In the genomic region with DNA sequence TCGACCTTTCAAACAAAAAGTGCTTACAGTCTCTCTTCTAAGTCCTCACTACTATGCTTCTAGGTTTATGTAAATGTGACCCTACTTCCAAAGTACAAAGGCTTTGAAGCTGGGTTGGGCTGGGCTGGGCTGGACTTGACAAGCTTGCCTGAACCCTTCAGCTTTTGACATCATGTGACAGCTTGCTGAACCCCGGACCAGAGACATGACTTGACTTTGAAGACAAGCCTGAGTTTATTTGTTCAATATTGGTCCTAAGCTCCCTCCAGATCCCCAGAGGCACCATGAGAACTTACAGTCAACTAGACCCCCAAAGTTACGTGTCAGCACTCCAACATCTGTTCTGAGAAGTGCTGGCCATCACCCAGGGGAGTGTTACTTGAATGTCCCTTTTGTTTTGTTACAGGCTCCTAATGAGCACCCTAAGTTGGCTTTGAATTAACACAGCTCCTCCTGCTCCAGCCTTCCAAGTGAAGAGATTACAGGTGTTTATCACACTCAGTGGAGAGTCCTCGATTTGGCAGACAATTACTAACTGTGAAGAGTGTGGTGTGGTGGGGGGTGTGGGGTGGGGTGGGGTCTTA, we compare ENCODE assay signal across 17 mouse cellular contexts.
DNase-seq lines count a peak whose midpoint lies in the region; ATAC-seq lines count a peak whose summit lies in the region.
"Had no signal": no experiment of that assay in that cellular context is flagged by ENCODE, and none has a peak within 500 bp of the region (broad histone marks: within the 10 kb centered on the region; RNA-seq: fewer than 3 reads in every experiment).

No protein-coding gene starts in this region.

- ATAC-seq in lung, embryonic 16.5 days (ENCODE audit: low read depth) = peak; percentile 68
- ATAC-seq in heart, embryonic 12.5 days (ENCODE audit: insufficient number of reproducible peaks, low FRiP score) = no peak
- ATAC-seq: forebrain, embryonic 15.5 days; midbrain, embryonic 16.5 days; Patski had no signal

- peaks cover 15% of the 10 kb centered on the region; the same call in 1 of the 2 replicates for H3K4me1 ChIP-seq in heart, embryonic 10.5 days
- H3K4me1 ChIP-seq in lung, embryonic 16.5 days (replicated peaks; ENCODE audit: control insufficient read depth, insufficient read depth, low read length) = no peaks in the 10 kb centered on the region
- H3K4me1 ChIP-seq in heart, embryonic 12.5 days (replicated peaks) = peaks cover 7% of the 10 kb centered on the region; the same call in 1 of the 2 replicates
- H3K4me1 ChIP-seq: forebrain, embryonic 15.5 days had no signal

- H3K36me3 ChIP-seq in heart, embryonic 10.5 days = no peaks in the 10 kb centered on the region
- no peaks in the 10 kb centered on the region for H3K36me3 ChIP-seq in lung, embryonic 16.5 days (ENCODE audit: control insufficient read depth, insufficient read depth, low read length)
- no peaks in the 10 kb centered on the region for H3K36me3 ChIP-seq in heart, embryonic 12.5 days
- H3K36me3 ChIP-seq: forebrain, embryonic 15.5 days had no signal

- H3K9ac ChIP-seq in lung, embryonic 16.5 days (ENCODE audit: low read length) = no peak overlapping the region
- no peak overlapping the region for H3K9ac ChIP-seq in heart, embryonic 12.5 days
- H3K9ac ChIP-seq: forebrain, embryonic 15.5 days; liver, embryonic 14.5 days had no signal

- DNase-seq in heart, adult 18-20 months = peak; percentile 7 to 27
- no peak for DNase-seq in heart, embryonic 10.5 days (ENCODE audit: low spot score)
- DNase-seq in lung, postnatal 14 days = no peak
- DNase-seq in heart, postnatal 4 days = peak; percentile 5
- DNase-seq in right cerebral cortex, postnatal 36 days (ENCODE audit: low spot score in 2 of 2) = no peak
- DNase-seq: kidney, adult 2 months; kidney, postnatal 14 days; retina, postnatal 1 day; thymus, adult 18-20 months had no signal

- H3K9me3 ChIP-seq in heart, embryonic 10.5 days = no peaks in the 10 kb centered on the region
- H3K9me3 ChIP-seq in lung, embryonic 16.5 days (ENCODE audit: control insufficient read depth, low read length) = no peaks in the 10 kb centered on the region
- no peaks in the 10 kb centered on the region for H3K9me3 ChIP-seq in heart, embryonic 12.5 days (replicated peaks)
- H3K9me3 ChIP-seq: forebrain, embryonic 15.5 days had no signal

- no peak overlapping the region for H3K4me2 ChIP-seq in lung, embryonic 16.5 days (ENCODE audit: low read depth, low read length)
- peak overlapping the region; percentile 41 for H3K4me2 ChIP-seq in heart, embryonic 12.5 days
- H3K4me2 ChIP-seq: forebrain, embryonic 15.5 days had no signal

- no peak overlapping the region for H3K27ac ChIP-seq in heart, embryonic 10.5 days
- H3K27ac ChIP-seq in lung, embryonic 16.5 days (ENCODE audit: low read length) = no peak overlapping the region
- no peak overlapping the region for H3K27ac ChIP-seq in heart, embryonic 12.5 days (ENCODE audit: poor library complexity, severe bottlenecking)
- H3K27ac ChIP-seq: forebrain, embryonic 15.5 days; left cerebral cortex, adult 2 months; liver, embryonic 14.5 days had no signal

- H3K27me3 ChIP-seq in heart, embryonic 10.5 days (ENCODE audit: insufficient read depth, poor library complexity, severe bottlenecking) = no peaks in the 10 kb centered on the region
- H3K27me3 ChIP-seq in lung, embryonic 16.5 days (ENCODE audit: control insufficient read depth, insufficient read depth, low read depth, low read length) = no peaks in the 10 kb centered on the region
- no peaks in the 10 kb centered on the region for H3K27me3 ChIP-seq in heart, embryonic 12.5 days (replicated peaks)
- H3K27me3 ChIP-seq: forebrain, embryonic 15.5 days had no signal

- WGBS in heart, embryonic 10.5 days = 44% methylated on average over 4 of the region's 4 CpGs
- WGBS in lung, embryonic 16.5 days = 21% methylated on average over 4 of the region's 4 CpGs
- WGBS in heart, embryonic 12.5 days = 35% methylated on average over 4 of the region's 4 CpGs

- no peak overlapping the region; the same call in 1 of the 2 replicates for H3K4me3 ChIP-seq in heart, embryonic 10.5 days
- H3K4me3 ChIP-seq in lung, embryonic 16.5 days (ENCODE audit: low read length) = no peak overlapping the region
- no peak overlapping the region for H3K4me3 ChIP-seq in heart, embryonic 12.5 days
- H3K4me3 ChIP-seq: erythroblast, embryonic 14.5 days; forebrain, embryonic 15.5 days; left cerebral cortex, adult 2 months had no signal

Comparison
In these comparisons a context has a peak if more than half of its experiments do, and no peak if none do; other contexts are left out.
1. DNase-seq: peak in heart, adult 18-20 months (2 of 2) and heart, postnatal 4 days (single experiment); none in heart, embryonic 10.5 days (single experiment), lung, postnatal 14 days (single experiment) and right cerebral cortex, postnatal 36 days (0 of 2).